Comparison of ENCODE assay signal across 11 mouse cellular contexts in the genomic region with DNA sequence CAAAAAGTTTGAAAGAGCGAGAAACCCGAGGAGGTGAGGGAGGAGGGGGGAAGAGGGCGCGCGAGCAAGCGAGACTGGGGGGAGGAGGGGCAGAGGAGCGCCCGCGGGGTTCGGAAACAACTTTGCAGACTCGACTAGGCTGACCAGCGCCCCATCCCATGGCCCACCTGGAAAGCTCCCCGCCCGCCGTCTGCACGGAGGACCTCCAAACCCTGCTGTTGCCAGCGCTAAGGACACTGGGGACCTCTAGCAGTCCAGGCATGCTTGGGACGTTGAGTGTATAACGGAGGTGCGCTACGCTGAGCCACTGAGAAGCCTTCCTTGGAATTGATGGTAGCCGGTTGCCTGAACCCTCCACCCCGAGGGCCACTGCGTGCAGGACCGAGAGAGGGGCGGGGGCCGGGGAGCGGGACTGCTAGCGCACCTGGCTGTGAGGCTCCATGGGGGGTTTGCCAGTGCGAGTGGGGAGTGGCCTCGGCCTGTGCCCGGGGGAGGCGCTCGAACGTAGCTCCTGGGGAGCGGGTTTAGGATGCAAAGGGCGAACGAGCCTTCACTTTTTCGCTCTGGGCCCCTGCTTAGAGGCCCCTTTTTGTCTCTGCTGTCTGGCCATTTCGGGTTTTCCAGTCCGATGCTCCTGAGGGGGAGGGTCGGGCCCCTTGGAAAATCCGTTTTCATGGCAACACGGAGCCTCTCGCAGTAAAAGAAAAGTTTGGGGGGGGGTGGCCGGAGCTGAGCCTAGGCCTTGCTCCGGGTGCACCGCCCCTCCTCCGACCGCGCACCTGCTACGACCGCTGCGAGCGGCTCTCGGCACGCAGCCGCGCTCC. TPM values are rescaled to one million over a fixed set of nuclear protein-coding genes. Genes with fewer than 3 reads are reported as not detected.
A peak's percentile ranks its signal among the peaks of the same experiment; 100 is the strongest.
DNase-seq lines count a peak whose midpoint lies in the region; ATAC-seq and TF ChIP-seq lines count a peak whose summit lies in the region.
"Had no signal": no experiment of that assay in that cellular context is flagged by ENCODE, and none has a peak within 500 bp of the region (broad histone marks: within the 10 kb centered on the region; RNA-seq: fewer than 3 reads in every experiment).

No protein-coding gene starts in this region.

- intact Hi-C loops in heart, postnatal 10 days (cut with DNase I), result no loop called here

- peak overlapping the region; percentile 47 to 60 for H3K4me3 ChIP-seq in heart, embryonic 14.5 days (ENCODE audit: control insufficient read depth in 1 of 2, insufficient read depth in 1 of 2, low read depth in 1 of 2, low read length in 2 of 2)
- peak overlapping the region; percentile 51 for H3K4me3 ChIP-seq in hindbrain, embryonic 12.5 days
- H3K4me3 ChIP-seq in midbrain, postnatal 0 days (ENCODE audit: low read depth, low read length), result peak overlapping the region; percentile 48
- H3K4me3 ChIP-seq: megakaryocyte, embryonic 14.5 days had no signal

- H3K9me3 ChIP-seq in heart, embryonic 14.5 days (ENCODE audit: control insufficient read depth, low read length), result 0 out of 2 replicates have a peak, but pooled peaks cover 3% of the 10 kb centered on the region
- no peaks in the 10 kb centered on the region; the same call in 1 of the 2 replicates for H3K9me3 ChIP-seq in hindbrain, embryonic 12.5 days (replicated peaks)
- no peaks in the 10 kb centered on the region for H3K9me3 ChIP-seq in midbrain, postnatal 0 days (ENCODE audit: low read length)

- H3K27me3 ChIP-seq in heart, embryonic 14.5 days (ENCODE audit: control insufficient read depth, insufficient read depth, low read length), result peaks cover 58% of the 10 kb centered on the region
- H3K27me3 ChIP-seq in hindbrain, embryonic 12.5 days, result peaks cover 34% of the 10 kb centered on the region
- no peaks in the 10 kb centered on the region for H3K27me3 ChIP-seq in midbrain, postnatal 0 days (ENCODE audit: insufficient read depth, low read length)

- peak overlapping the region; percentile 73 for H3K4me2 ChIP-seq in heart, embryonic 14.5 days (ENCODE audit: low read length)
- peak overlapping the region; percentile 61 for H3K4me2 ChIP-seq in hindbrain, embryonic 12.5 days (replicated peaks)
- H3K4me2 ChIP-seq in midbrain, postnatal 0 days (ENCODE audit: low read depth, low read length, poor library complexity, severe bottlenecking), result peak overlapping the region; percentile 61

- no peak for TF ChIP-seq CTCF in midbrain, postnatal 0 days (IDR thresholded peaks at IDR 0.05)

- no peaks in the 10 kb centered on the region for H3K36me3 ChIP-seq in heart, embryonic 14.5 days (ENCODE audit: control insufficient read depth, insufficient read depth, low read length)
- no peaks in the 10 kb centered on the region for H3K36me3 ChIP-seq in hindbrain, embryonic 12.5 days
- no peaks in the 10 kb centered on the region for H3K36me3 ChIP-seq in midbrain, postnatal 0 days (ENCODE audit: insufficient read depth, low read length)

- peak overlapping the region; percentile 21; the same call in 1 of the 2 replicates for H3K9ac ChIP-seq in heart, embryonic 14.5 days (ENCODE audit: low read length)
- 0 out of 2 replicates have a peak overlapping the region, but pooled peaks have one; percentile 18 for H3K9ac ChIP-seq in hindbrain, embryonic 12.5 days
- no peak overlapping the region for H3K9ac ChIP-seq in midbrain, postnatal 0 days (replicated peaks; ENCODE audit: low read length, poor library complexity, severe bottlenecking)

- DNase-seq in heart, postnatal 10 days, result no peak
- DNase-seq in ZHBTc4 (ENCODE audit: low read depth, low spot score), result peak; percentile 37
- DNase-seq in midbrain, postnatal 0 days (ENCODE audit: low spot score), result no peak
- no peak for DNase-seq in urinary bladder, adult 18-20 months (ENCODE audit: low spot score in 2 of 2)
- DNase-seq in ovary, postnatal 36 days (ENCODE audit: low spot score), result no peak
- DNase-seq in right cerebral cortex, postnatal 36 days (ENCODE audit: low spot score in 2 of 2), result no peak
- DNase-seq: thymus, adult 2 months had no signal

- ATAC-seq in heart, embryonic 14.5 days (ENCODE audit: insufficient number of reproducible peaks, insufficient read depth, low FRiP score, low read depth), result no peak
- peak; percentile 48 for ATAC-seq in hindbrain, embryonic 12.5 days (ENCODE audit: low FRiP score)
- peak; percentile 6; the same call in 1 of the 2 replicates for ATAC-seq in midbrain, postnatal 0 days (ENCODE audit: low FRiP score)

- no peaks in the 10 kb centered on the region; a peak in 1 of 4 replicates for H3K4me1 ChIP-seq in heart, embryonic 14.5 days (ENCODE audit: control insufficient read depth in 2 of 2, insufficient read depth in 2 of 2, low read length in 2 of 2)
- H3K4me1 ChIP-seq in hindbrain, embryonic 12.5 days, result peaks cover 5% of the 10 kb centered on the region; the same call in 1 of the 2 replicates
- H3K4me1 ChIP-seq in midbrain, postnatal 0 days (ENCODE audit: insufficient read depth, low read length), result no peaks in the 10 kb centered on the region

- H3K27ac ChIP-seq in heart, embryonic 14.5 days (replicated peaks in 1 of 2; ENCODE audit: control insufficient read depth in 1 of 2, insufficient read depth in 1 of 2, low read depth in 2 of 2, low read length in 2 of 2), result no peak overlapping the region
- H3K27ac ChIP-seq in hindbrain, embryonic 12.5 days, result peak overlapping the region; percentile 66
- no peak overlapping the region for H3K27ac ChIP-seq in midbrain, postnatal 0 days (ENCODE audit: low read depth, low read length)

- WGBS in heart, embryonic 14.5 days, result 21% methylated on average over 50 of the region's 59 CpGs
- 24% methylated on average over 57 of the region's 59 CpGs for WGBS in hindbrain, embryonic 12.5 days
- WGBS in midbrain, postnatal 0 days, result 24% methylated on average over 43 of the region's 59 CpGs

RNA-seq across cellular contexts. Expression of a gene that starts 0.7 kb away (rescaled TPM):
- polyA plus RNA-seq in heart, embryonic 14.5 days (2014; fragmentation: Nextera tagmentation; extraction: Ambion mirVana), result 1.1 and 1.2 TPM in 2 replicates
- not detected for total RNA-seq in heart, postnatal 10 days (2021)
- polyA plus RNA-seq in hindbrain, embryonic 12.5 days (2016; fragmentation: Nextera tagmentation; extraction: Ambion mirVana), result 2.0 and 2.6 TPM in 2 replicates
- 6.7 and 7.9 TPM in 2 replicates for total RNA-seq in midbrain, postnatal 0 days (2014; rRNA removed)
- 2.0 and 2.1 TPM in 2 replicates for polyA plus RNA-seq in midbrain, postnatal 0 days (2015; fragmentation: Nextera tagmentation; extraction: Ambion mirVana)
- total RNA-seq: heart, postnatal 25 days had no signal
